Mouse (Mus musculus) neural tube, embryonic 15.5 days (tissue): ENCODE results near the gene Slc2a10. TPM values are rescaled to one million over a fixed set of nuclear protein-coding genes. Genes with fewer than 3 reads are reported as not detected.
A peak's percentile ranks its signal among the peaks of the same experiment; 100 is the strongest.

Experiments used
- ATAC-seq: fragments of 200-750 bp; cut with Nextera tagmentation; 2 replicates; pipeline ENCODE4 v1.8.0; 2017; ENCODE audit warnings: mild to moderate bottlenecking, moderate TSS enrichment, moderate library complexity; ENCODE audit not compliant: low FRiP score
- H3K27ac ChIP-seq: fragments of 300-500 bp; sonication (generic); replicated peaks from 2 replicates; pipeline ENCODE4 v1.5.1; 2015; ENCODE audit warnings: mild to moderate bottlenecking, inconsistent platforms
- H3K27me3 ChIP-seq: fragments of 300-500 bp; sonication (generic); replicated peaks from 2 replicates; pipeline ENCODE4 v1.6.1; 2015; ENCODE audit warnings: inconsistent platforms
- H3K36me3 ChIP-seq: fragments of 300-500 bp; sonication (generic); 2 replicates; pipeline ENCODE4 v1.6.1; 2015; ENCODE audit warnings: inconsistent platforms
- H3K4me1 ChIP-seq: fragments of 300-500 bp; sonication (generic); 2 replicates; pipeline ENCODE4 v1.6.1; 2015; ENCODE audit warnings: inconsistent platforms
- H3K4me2 ChIP-seq: fragments of 300-500 bp; sonication (generic); 2 replicates; pipeline ENCODE4 v1.6.1; 2015; ENCODE audit warnings: inconsistent platforms, mild to moderate bottlenecking, moderate library complexity
- H3K4me3 ChIP-seq: fragments of 300-500 bp; sonication (generic); replicated peaks from 2 replicates; pipeline ENCODE4 v1.5.1; 2015; ENCODE audit warnings: mild to moderate bottlenecking, inconsistent platforms
- H3K9ac ChIP-seq: fragments of 300-500 bp; sonication (generic); replicated peaks from 2 replicates; pipeline ENCODE4 v1.6.1; 2015; ENCODE audit warnings: mild to moderate bottlenecking, inconsistent platforms
- H3K9me3 ChIP-seq: fragments of 300-500 bp; sonication (generic); replicated peaks from 2 replicates; pipeline ENCODE4 v1.6.1; 2016; ENCODE audit warnings: inconsistent platforms
- WGBS: fragments of 180-500 bp; shearing (Covaris S2); methylation state at CpG from one replicate; pipeline ENCODE4 v1.1.7; 2015; ENCODE audit warnings: mixed read lengths; 5-methylcytosine and 5-hydroxymethylcytosine counted together
- polyA plus RNA-seq: library from polyadenylated mRNA; unstranded; fragments of >200 nt; fragmentation: Nextera tagmentation; extraction: Ambion mirVana; gene quantifications from 2 replicates; pipeline ENCODE4 v1.2.1, GENCODE M21; 2015

Gene Slc2a10
- polyA plus RNA-seq, 1 experiment from 2014 or later, result 2.3 TPM

DNA sequence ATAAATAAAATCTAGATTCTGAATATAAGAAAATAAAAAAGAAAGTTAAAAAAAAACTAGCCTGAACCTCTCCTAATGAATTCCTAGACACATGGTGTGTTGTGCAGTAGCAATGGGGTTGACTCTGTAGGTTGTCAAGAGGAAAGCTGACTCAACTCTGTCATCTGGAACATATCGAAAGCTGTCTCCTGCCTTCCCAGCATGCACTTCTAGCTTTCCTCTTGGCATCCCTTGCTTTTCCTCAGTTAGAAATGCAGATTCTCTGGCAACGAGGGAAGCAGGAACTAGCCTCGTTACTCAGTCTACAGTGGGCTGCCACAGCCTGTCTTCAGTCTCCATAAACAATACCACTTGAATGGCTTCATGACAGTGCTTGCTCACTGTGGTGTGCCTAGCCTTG, 17.8 kb upstream of the Slc2a10 start:
- Histone ChIP-seq H3K4me2 (no peak overlapping the region), H3K27ac (no peak overlapping the region), H3K9me3 (no peaks in the 10 kb centered on the region), H3K4me3 (no peak overlapping the region), H3K27me3 (no peaks in the 10 kb centered on the region), H3K9ac (no peak overlapping the region), H3K36me3 (peaks cover 26% of the 10 kb centered on the region), H3K4me1 (peaks cover 12% of the 10 kb centered on the region)
- no peak for ATAC-seq
- WGBS, result 67% methylated on average over 3 of the region's 3 CpGs

DNA sequence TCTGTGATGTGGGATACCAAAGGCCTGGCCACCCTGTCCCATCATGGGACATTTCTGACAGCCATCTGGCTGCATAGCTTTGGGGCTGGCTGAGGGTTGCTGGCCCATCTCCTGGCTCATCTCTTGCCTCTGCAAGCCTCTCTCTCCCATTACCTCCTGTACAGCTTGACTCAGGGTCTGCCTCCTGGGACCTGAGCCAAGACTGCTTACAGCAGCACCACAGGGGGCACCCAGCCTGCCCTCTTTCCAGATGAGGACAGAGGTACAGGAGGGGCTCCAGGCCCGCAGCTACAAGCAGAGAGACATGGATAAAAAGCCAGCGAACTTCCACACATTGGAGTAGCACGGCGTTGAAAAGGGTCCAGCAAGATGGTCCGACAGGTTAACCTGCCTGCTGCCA, 17.2 kb upstream of the Slc2a10 start:
- no peak overlapping the region for H3K4me2 ChIP-seq
- no peak overlapping the region for H3K4me3 ChIP-seq
- 65% methylated on average over 5 of the region's 5 CpGs for WGBS
- H3K36me3 ChIP-seq, result peaks cover 26% of the 10 kb centered on the region
- peaks cover 12% of the 10 kb centered on the region for H3K4me1 ChIP-seq
- H3K9me3 ChIP-seq, result no peaks in the 10 kb centered on the region
- ATAC-seq, result no peak
- H3K27me3 ChIP-seq, result no peaks in the 10 kb centered on the region
- no peak overlapping the region for H3K27ac ChIP-seq
- H3K9ac ChIP-seq, result no peak overlapping the region

GRCm38 (mm10) chr2:165486881-165487535, 16.6 kb upstream of the Slc2a10 start:
- peak; percentile 77 for ATAC-seq
- peaks cover 26% of the 10 kb centered on the region for H3K36me3 ChIP-seq
- no peaks in the 10 kb centered on the region for H3K27me3 ChIP-seq
- no peak overlapping the region; the same call in 1 of the 2 replicates for H3K27ac ChIP-seq
- no peak overlapping the region for H3K4me2 ChIP-seq
- H3K9ac ChIP-seq, result no peak overlapping the region
- H3K4me3 ChIP-seq, result no peak overlapping the region
- WGBS, result 29% methylated on average over 8 of the region's 8 CpGs
- H3K4me1 ChIP-seq, result peaks cover 15% of the 10 kb centered on the region
- H3K9me3 ChIP-seq, result no peaks in the 10 kb centered on the region

GRCm38 (mm10) chr2:165492648-165493553, 10.7 kb upstream of the Slc2a10 start, which contains the start of gene Trp53rka:
Gene Trp53rka (minus strand): TSS chr2:165493324.
- Histone ChIP-seq H3K4me3 (peak within 1 kb of the TSS; percentile 73), H3K9ac (peak within 1 kb of the TSS; percentile 81), H3K36me3 (peaks cover 26% of the 10 kb centered on the region), H3K4me1 (peaks cover 18% of the 10 kb centered on the region), H3K27me3 (no peaks in the 10 kb centered on the region), H3K4me2 (peak within 1 kb of the TSS; percentile 80), H3K27ac (peak within 1 kb of the TSS; percentile 84), H3K9me3 (no peaks in the 10 kb centered on the region)
- ATAC-seq, result peak; percentile 90
- WGBS, result under 1% methylated on average over 84 of the region's 84 CpGs

DNA sequence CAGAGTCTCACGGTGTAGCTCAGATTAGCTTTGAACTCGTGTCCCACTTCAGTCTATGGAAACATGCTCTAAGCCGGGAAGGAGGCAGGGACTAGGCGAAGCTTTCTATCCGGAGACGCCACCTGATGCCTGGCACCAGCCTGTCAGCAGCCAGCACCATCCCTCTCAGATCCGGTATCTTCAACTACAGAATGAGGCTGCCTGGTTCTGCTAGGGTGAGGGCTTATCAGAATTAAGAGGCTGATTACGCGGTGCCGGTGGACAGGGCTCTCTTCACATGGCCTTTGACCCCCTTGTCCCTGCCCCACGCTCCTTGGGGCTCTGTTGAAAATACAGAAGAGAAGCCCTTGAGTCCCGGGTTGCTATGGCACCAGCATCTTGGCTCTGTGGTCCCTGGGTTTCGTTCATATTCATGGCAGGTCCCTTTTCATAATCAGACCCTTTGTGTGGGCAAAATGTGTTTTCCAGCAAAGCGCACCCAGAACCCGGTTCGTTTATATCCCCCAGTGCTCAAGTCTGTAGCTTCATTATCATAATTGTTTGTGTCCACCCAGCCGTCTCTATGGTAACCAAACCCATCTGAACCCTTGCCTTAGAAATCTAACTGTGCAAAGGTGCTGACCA, 9.9 kb upstream of the Slc2a10 start:
- Histone ChIP-seq H3K9ac (peak overlapping the region; percentile 81), H3K27ac (peak overlapping the region; percentile 84), H3K27me3 (no peaks in the 10 kb centered on the region), H3K4me2 (peak overlapping the region; percentile 80), H3K4me3 (peak overlapping the region; percentile 73), H3K9me3 (no peaks in the 10 kb centered on the region), H3K36me3 (peaks cover 19% of the 10 kb centered on the region), H3K4me1 (peaks cover 18% of the 10 kb centered on the region)
- 5% methylated on average over 17 of the region's 17 CpGs for WGBS
- ATAC-seq, result peak; percentile 65

DNA sequence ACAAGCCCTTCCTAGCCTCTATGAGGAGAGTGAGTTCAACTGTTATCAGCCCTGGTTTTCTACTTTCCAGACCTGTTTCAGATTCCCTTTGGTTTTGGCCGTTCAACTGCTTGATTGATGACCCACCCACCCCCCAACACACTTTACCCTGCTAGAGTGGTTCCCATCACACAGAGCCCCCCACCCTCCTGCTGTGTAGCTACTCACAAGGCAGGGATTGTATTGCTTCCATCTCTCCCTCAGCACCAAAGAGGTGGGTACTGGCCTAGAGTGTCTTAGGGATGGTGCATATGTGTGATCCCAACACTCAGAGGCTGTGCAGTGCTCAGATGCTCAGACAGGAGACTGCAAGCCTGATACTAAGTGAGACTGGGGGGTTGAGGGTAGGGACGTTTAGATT, 9.1 kb upstream of the Slc2a10 start:
- H3K27ac ChIP-seq, result peak overlapping the region; percentile 84
- H3K27me3 ChIP-seq, result no peaks in the 10 kb centered on the region
- H3K9ac ChIP-seq, result no peak overlapping the region
- no peak for ATAC-seq
- H3K36me3 ChIP-seq, result peaks cover 13% of the 10 kb centered on the region
- H3K4me2 ChIP-seq, result peak overlapping the region; percentile 80
- no peak overlapping the region for H3K4me3 ChIP-seq
- 21% methylated on average over 2 of the region's 2 CpGs for WGBS
- no peaks in the 10 kb centered on the region for H3K9me3 ChIP-seq
- peaks cover 18% of the 10 kb centered on the region for H3K4me1 ChIP-seq

DNA sequence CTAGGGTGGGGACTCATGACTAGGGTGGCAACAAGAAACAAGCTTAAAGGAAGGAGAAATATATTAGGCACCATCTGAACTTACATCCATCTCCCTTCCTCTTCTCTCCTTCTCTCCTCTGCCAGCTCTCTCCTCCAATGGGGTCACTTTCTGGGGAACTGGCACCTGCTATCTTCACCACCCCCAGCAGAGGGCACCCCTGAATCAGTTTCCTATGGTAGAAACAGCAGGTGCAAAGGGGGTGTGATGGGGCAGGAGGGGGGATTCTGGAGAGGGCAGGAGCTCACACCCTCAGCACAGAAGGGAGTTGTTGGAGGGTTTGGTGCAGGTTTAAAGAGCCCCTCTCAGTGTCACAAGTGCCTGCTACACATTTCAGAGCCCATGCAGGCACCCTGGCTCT, 7.3 kb upstream of the Slc2a10 start:
- Histone ChIP-seq H3K9me3 (no peaks in the 10 kb centered on the region), H3K4me1 (peaks cover 18% of the 10 kb centered on the region), H3K9ac (no peak overlapping the region), H3K27ac (no peak overlapping the region), H3K36me3 (no peaks in the 10 kb centered on the region), H3K4me3 (no peak overlapping the region), H3K4me2 (no peak overlapping the region), H3K27me3 (no peaks in the 10 kb centered on the region)
- no peak for ATAC-seq

- no peaks in the 10 kb centered on the region for H3K9me3 ChIP-seq
- peaks cover 12% of the 10 kb centered on the region for H3K4me1 ChIP-seq
- no peak for ATAC-seq
- H3K9ac ChIP-seq, result no peak overlapping the region
- no peaks in the 10 kb centered on the region for H3K27me3 ChIP-seq
- 85% methylated on average over 2 of the region's 2 CpGs for WGBS
- H3K4me3 ChIP-seq, result no peak overlapping the region
- H3K4me2 ChIP-seq, result no peak overlapping the region
- no peaks in the 10 kb centered on the region for H3K36me3 ChIP-seq
- no peak overlapping the region for H3K27ac ChIP-seq
Observed at GRCm38 (mm10) chr2:165497706-165498275, 5.8 kb upstream of the Slc2a10 start.

- Histone ChIP-seq H3K27me3 (no peaks in the 10 kb centered on the region), H3K9ac (no peak overlapping the region), H3K4me1 (peaks cover 19% of the 10 kb centered on the region), H3K36me3 (no peaks in the 10 kb centered on the region), H3K4me3 (no peak overlapping the region), H3K9me3 (no peaks in the 10 kb centered on the region), H3K27ac (no peak overlapping the region), H3K4me2 (no peak overlapping the region)
- no peak for ATAC-seq
- WGBS, result 74% methylated on average over 6 of the region's 6 CpGs
Observed at GRCm38 (mm10) chr2:165498816-165499215, 4.8 kb upstream of the Slc2a10 start.

- ATAC-seq, result no peak
- H3K36me3 ChIP-seq, result no peaks in the 10 kb centered on the region
Observed at GRCm38 (mm10) chr2:165509686-165510085, 6.1 kb downstream of the Slc2a10 start.

DNA sequence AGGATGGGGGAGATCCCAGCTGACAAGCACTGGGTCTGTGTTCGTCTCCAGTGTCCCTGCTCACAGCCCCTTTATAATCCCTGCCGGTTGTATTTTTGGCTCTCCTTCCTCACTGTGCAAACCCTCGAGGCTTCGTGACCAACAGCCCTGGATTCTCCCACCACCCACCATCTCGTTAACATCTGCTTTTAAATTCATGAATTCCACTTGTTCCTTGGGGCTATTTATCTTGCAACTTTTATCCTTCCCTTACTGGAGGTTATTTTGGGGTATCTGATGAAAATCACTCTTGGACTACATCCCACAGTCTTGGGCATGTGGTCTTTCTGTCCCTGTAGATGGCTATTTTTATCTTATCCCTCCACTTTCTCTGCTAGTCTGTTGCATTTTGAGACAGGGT, 6.9 kb downstream of the Slc2a10 start:
- peaks cover 22% of the 10 kb centered on the region for H3K4me1 ChIP-seq
- H3K9me3 ChIP-seq, result no peaks in the 10 kb centered on the region
- H3K27me3 ChIP-seq, result 0 out of 2 replicates have a peak, but pooled peaks cover 4% of the 10 kb centered on the region
- no peaks in the 10 kb centered on the region for H3K36me3 ChIP-seq
- H3K9ac ChIP-seq, result no peak overlapping the region
- WGBS, result 40% methylated on average over 5 of the region's 5 CpGs
- no peak overlapping the region for H3K27ac ChIP-seq
- no peak for ATAC-seq
- H3K4me3 ChIP-seq, result no peak overlapping the region
- no peak overlapping the region for H3K4me2 ChIP-seq

More at GRCm38 (mm10) chr2:165509686-165510085, 6.1 kb downstream of the Slc2a10 start:
- Histone ChIP-seq H3K4me1 (peaks cover 17% of the 10 kb centered on the region), H3K27me3 (no peaks in the 10 kb centered on the region), H3K9ac (no peak overlapping the region), H3K4me2 (no peak overlapping the region), H3K4me3 (no peak overlapping the region), H3K9me3 (no peaks in the 10 kb centered on the region), H3K27ac (no peak overlapping the region)
- WGBS, result 82% methylated on average over 9 of the region's 9 CpGs
